Mouse (Mus musculus): Measurements from ENCODE around the gene Phrf1. TPM values are rescaled to one million over a fixed set of nuclear protein-coding genes. Genes with fewer than 3 reads are reported as not detected.
"Not testable (repeated sequence)": the region's sequence is repeated elsewhere in the genome, so short reads cannot be mapped to it uniquely, and the experiment has no call there.

Phrf1 gene
- polyA plus RNA-seq, 1 experiment from 2014 or later: 46.2 TPM

DNA sequence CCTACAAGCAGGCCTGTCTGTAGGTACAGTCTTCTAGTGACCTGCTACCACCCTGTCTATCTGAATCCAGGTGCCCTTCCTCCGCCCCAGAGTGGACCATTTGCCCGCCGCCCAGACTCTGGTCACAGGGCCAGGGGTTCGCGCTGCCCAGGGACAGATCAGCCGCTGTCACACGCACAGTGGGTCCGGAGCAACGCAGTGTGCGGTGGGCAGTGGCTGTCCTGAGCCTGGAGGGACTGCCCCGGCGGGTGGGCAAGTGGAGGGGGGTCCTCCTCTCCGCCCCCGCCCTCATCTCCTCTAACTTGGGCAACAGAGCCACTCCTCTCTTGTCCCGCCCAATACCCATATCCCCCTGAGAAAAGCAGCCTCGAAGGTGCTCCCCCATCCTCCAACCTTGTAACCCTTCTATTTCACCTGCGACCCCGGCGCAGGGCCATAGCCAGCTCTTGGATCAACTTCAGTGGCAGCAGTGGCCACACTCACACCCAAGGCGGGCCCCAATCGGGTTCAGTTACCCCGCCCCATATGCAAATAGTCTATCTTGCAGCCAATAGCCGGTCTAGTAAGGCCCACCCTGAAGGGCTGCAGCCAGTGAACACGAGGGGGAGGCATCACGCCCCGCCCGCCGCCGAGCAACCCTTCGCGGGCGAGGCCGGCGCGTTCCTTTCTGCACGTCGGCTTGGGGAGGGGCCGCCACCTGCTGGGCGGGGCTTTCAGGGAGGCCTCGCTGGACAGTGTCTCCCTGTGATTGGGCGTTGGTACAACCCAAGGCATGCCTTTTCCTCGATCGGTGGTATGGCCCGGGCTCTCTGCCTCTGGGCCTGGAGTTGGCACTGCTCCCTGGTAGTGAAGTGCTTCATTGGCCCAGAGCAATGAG is 7.1 kb upstream of the Phrf1 start:
- peak overlapping the region; percentile 68 for H3K4me3 ChIP-seq
- H3K36me3 ChIP-seq: peaks cover 20% of the 10 kb centered on the region
- H3K9ac ChIP-seq: peak overlapping the region; percentile 89
- H3K4me1 ChIP-seq: peaks cover 48% of the 10 kb centered on the region
- H3K27ac ChIP-seq (replicated peaks): peak overlapping the region; percentile 91
- peak overlapping the region; percentile 83 for H3K4me2 ChIP-seq
- peak; percentile 95 for ATAC-seq (ENCODE audit: extremely low read depth, insufficient number of reproducible peaks, low FRiP score, low TSS enrichment)
- WGBS: 2% methylated on average over 44 of the region's 44 CpGs
- no peaks in the 10 kb centered on the region for H3K9me3 ChIP-seq
- no peaks in the 10 kb centered on the region for H3K27me3 ChIP-seq (replicated peaks)

DNA sequence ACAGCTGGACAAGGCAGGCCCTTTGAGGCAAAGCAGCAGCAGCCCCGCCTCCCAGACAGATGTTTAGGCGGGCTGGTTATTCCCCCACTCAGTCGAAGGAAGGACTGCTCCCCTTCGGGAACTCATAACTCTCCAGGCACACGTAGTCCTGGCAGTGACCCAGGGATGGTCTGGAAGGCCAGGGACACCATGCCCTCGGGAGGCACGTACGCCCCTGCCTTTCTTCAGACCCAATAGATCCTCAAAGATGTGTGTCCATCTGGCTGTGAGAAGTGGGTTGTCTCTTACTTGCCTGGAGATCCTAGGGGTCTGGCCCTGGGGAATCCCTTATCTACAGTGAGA is 6.5 kb upstream of the Phrf1 start:
- H3K9ac ChIP-seq: peak overlapping the region; percentile 89
- H3K27me3 ChIP-seq (replicated peaks): no peaks in the 10 kb centered on the region
- peaks cover 42% of the 10 kb centered on the region for H3K4me1 ChIP-seq
- WGBS: 7% methylated on average over 8 of the region's 8 CpGs
- H3K4me2 ChIP-seq: peak overlapping the region; percentile 83
- H3K27ac ChIP-seq (replicated peaks): peak overlapping the region; percentile 91
- no peaks in the 10 kb centered on the region for H3K9me3 ChIP-seq
- no peak for ATAC-seq (ENCODE audit: extremely low read depth, insufficient number of reproducible peaks, low FRiP score, low TSS enrichment)
- H3K4me3 ChIP-seq: peak overlapping the region; percentile 68
- peaks cover 20% of the 10 kb centered on the region for H3K36me3 ChIP-seq

DNA sequence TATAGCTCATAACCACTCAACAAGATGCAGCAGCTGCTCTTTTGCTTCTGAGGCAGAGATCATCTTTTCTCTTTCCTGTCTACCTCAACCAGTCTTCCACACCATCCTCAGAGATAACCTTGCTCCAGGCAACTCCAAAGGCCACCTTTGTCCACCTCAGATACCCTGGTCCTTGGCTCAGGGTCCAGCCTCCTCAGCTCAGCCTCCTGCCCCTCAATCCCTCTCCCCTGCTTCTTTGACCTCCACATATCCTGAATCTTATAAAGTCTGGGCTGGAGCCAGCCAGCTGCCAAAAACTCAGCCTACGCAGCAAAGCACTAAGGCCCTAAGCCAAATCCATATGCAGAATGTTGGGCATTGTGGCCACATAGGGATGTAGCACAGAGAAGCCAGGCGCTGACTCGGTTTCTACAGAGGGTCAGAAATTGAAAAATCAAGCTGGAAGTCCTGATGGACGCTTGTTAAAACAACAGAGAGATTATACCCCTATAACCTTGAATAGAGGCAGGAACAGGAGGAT is 5.8 kb upstream of the Phrf1 start:
- 86% methylated on average over 4 of the region's 4 CpGs for WGBS
- Histone ChIP-seq H3K27me3 (replicated peaks) (no peaks in the 10 kb centered on the region), H3K4me1 (peaks cover 36% of the 10 kb centered on the region), H3K9me3 (no peaks in the 10 kb centered on the region), H3K9ac (peak overlapping the region; percentile 89), H3K36me3 (peaks cover 17% of the 10 kb centered on the region), H3K4me2 (peak overlapping the region; percentile 83), H3K27ac (replicated peaks) (peak overlapping the region; percentile 91), H3K4me3 (0 out of 2 replicates have a peak overlapping the region, but pooled peaks have one; percentile 68)
- ATAC-seq (ENCODE audit: extremely low read depth, insufficient number of reproducible peaks, low FRiP score, low TSS enrichment): no peak

DNA sequence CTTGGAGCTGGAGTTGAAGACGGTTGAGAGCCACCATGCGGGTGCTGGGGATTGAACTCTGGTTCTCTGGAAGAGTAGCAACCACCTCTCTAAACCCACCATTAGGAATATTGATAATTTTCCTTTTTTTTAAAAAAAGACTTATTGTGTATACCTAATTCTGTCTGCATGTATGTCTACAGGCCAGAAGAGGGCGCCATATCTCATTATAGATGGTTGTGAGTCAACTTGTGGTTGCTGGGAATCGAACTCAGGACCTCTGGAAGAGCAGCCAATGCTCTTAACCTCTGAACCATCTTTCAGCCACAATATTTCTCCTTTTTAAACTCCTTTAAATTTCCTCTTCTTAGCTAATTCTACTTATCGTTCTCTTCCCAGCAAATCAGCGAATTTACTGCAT is 2.0 kb upstream of the Phrf1 start:
- no peak overlapping the region for H3K4me2 ChIP-seq
- WGBS: 84% methylated on average over 6 of the region's 6 CpGs

DNA sequence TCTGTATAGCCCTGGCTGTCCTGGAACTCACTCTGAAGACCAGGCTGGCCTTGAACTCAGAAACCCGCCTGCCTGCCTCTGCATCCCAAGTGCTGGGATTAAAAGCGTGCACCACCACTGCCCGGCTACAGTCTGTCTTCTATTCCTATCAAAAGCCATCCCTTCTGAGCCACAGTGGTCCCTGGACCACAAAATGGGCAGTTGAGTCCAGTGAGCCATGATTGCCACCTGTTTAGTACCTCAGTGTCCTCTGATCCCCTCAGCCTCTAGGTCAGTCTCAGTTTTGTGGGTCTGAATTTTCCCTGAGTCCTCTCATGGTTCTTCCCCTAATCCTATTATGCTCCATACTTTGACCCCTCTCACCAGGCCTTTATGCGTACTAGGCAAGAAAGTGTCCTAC is 788 bp upstream of the Phrf1 start:
- H3K4me3 ChIP-seq: peak overlapping the region; percentile 99
- H3K4me2 ChIP-seq: peak overlapping the region; percentile 97
- peaks cover 24% of the 10 kb centered on the region for H3K36me3 ChIP-seq
- peaks cover 28% of the 10 kb centered on the region for H3K4me1 ChIP-seq
- no peaks in the 10 kb centered on the region for H3K9me3 ChIP-seq
- no peak for ATAC-seq (ENCODE audit: extremely low read depth, insufficient number of reproducible peaks, low FRiP score, low TSS enrichment)
- H3K27ac ChIP-seq (replicated peaks): peak overlapping the region; percentile 95; the same call in 1 of the 2 replicates
- 80% methylated on average over 4 of the region's 4 CpGs for WGBS
- H3K9ac ChIP-seq: peak overlapping the region; percentile 98
- no peaks in the 10 kb centered on the region for H3K27me3 ChIP-seq (replicated peaks)

More for the DNA sequence above, 2.0 kb upstream of the Phrf1 start:
- Histone ChIP-seq H3K36me3 (peaks cover 11% of the 10 kb centered on the region), H3K27ac (replicated peaks) (no peak overlapping the region), H3K9ac (no peak overlapping the region), H3K4me1 (peaks cover 37% of the 10 kb centered on the region), H3K27me3 (replicated peaks) (no peaks in the 10 kb centered on the region), H3K9me3 (no peaks in the 10 kb centered on the region), H3K4me3 (no peak overlapping the region)
- ATAC-seq (ENCODE audit: extremely low read depth, insufficient number of reproducible peaks, low FRiP score, low TSS enrichment): no peak

DNA sequence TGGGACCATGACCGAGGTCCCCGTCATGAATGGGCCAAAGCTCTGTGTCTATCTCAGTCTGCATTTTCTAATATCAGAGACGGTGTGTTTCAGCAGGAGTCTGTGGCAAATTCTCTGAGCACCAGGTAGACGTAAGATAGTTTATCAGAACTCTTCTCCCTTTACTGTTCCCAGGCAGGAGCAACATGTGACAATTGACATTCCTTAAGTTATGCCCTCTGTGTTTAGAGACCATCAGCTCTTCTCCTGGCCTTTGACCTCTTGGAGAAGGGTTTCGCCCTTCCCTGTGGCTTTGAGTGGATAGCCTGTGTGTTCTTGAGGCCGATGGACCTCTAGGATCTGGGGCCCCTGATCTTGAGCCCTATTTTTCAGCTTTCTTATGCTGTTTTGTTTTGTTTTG is 1.1 kb downstream of the Phrf1 start:
- H3K27me3 ChIP-seq (replicated peaks): no peaks in the 10 kb centered on the region
- no peaks in the 10 kb centered on the region for H3K9me3 ChIP-seq
- peak overlapping the region; percentile 97 for H3K4me2 ChIP-seq
- ATAC-seq (ENCODE audit: extremely low read depth, insufficient number of reproducible peaks, low FRiP score, low TSS enrichment): no peak
- H3K4me3 ChIP-seq: peak overlapping the region; percentile 99
- H3K27ac ChIP-seq (replicated peaks): no peak overlapping the region
- WGBS: 49% methylated on average over 6 of the region's 6 CpGs
- H3K36me3 ChIP-seq: peaks cover 43% of the 10 kb centered on the region
- peaks cover 23% of the 10 kb centered on the region for H3K4me1 ChIP-seq
- peak overlapping the region; percentile 98 for H3K9ac ChIP-seq

DNA sequence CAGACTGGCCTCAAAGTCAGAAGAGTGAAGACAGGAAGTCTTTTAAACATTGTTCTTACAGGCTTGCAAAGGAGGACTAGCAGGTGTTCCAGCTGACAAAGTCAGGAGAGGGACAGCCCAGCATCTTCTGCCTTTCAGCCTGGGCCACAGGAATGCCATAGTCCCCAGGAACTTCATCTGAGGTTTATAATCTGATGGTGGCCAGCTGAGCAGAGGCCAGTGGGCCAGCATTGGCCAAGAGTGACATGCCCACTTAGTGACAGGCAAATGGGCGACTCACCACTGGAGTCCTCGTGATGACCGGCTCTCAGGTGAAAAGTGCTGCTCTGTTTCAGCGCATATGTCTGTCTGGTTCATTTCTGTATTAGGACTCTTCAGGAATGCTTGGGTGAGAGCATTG is 2.0 kb downstream of the Phrf1 start:
- peak overlapping the region; percentile 99 for H3K4me3 ChIP-seq
- WGBS: 87% methylated on average over 4 of the region's 4 CpGs
- H3K27ac ChIP-seq (replicated peaks): no peak overlapping the region
- peaks cover 52% of the 10 kb centered on the region for H3K36me3 ChIP-seq
- no peaks in the 10 kb centered on the region for H3K9me3 ChIP-seq
- no peak for ATAC-seq (ENCODE audit: extremely low read depth, insufficient number of reproducible peaks, low FRiP score, low TSS enrichment)
- H3K27me3 ChIP-seq (replicated peaks): no peaks in the 10 kb centered on the region
- peak overlapping the region; percentile 98; the same call in 1 of the 2 replicates for H3K9ac ChIP-seq
- H3K4me2 ChIP-seq: peak overlapping the region; percentile 97
- H3K4me1 ChIP-seq: peaks cover 23% of the 10 kb centered on the region

DNA sequence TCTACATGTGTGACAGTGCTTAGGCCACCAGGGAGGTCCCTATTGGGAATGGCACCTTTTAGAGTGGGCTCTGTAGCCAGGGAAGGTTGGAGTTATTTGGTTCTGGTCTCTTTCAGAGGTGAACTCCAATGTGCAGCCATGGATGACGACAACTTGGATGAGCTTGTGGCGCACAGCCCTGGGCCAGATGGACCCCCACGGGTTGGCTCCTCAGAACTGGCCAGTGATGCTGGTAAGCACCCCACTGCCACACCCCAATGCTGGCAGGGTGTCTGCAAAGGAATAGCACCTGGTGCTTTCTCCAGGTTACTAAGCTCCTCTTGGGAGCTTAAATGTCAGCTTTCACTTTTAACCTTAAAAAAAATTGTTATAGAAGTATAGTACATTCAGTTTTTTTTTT is 2.5 kb downstream of the Phrf1 start:
- WGBS: 86% methylated on average over 3 of the region's 3 CpGs

DNA sequence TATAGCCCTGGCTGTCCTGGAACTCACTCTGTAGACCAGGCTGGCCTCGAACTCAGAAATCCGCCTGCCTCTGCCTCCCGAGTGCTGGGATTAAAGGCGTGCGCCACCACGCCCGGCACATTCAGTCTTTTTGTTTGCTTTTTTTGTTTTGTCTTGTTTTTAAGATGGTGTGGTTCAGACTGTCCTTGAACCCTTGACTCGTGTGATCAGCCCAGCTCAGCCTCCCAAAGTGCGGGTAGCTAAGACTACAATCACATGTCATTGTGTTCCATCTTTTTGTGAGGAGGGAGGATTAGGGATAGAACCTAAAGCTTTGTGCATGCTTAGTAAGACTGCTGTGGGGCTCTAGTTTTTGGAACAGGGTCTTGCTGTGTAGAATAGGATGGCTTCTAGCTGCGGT is 3.0 kb downstream of the Phrf1 start:
- WGBS: 93% methylated on average over 9 of the region's 10 CpGs
- Histone ChIP-seq H3K4me1 (peaks cover 23% of the 10 kb centered on the region), H3K4me3 (no peak overlapping the region), H3K36me3 (peaks cover 61% of the 10 kb centered on the region), H3K27ac (replicated peaks) (no peak overlapping the region), H3K9ac (no peak overlapping the region), H3K27me3 (replicated peaks) (no peaks in the 10 kb centered on the region), H3K4me2 (no peak overlapping the region), H3K9me3 (no peaks in the 10 kb centered on the region)
- ATAC-seq (ENCODE audit: extremely low read depth, insufficient number of reproducible peaks, low FRiP score, low TSS enrichment): no peak

More for the DNA sequence above, 2.5 kb downstream of the Phrf1 start:
- Histone ChIP-seq H3K27me3 (replicated peaks) (no peaks in the 10 kb centered on the region), H3K9me3 (no peaks in the 10 kb centered on the region), H3K36me3 (peaks cover 57% of the 10 kb centered on the region), H3K9ac (no peak overlapping the region), H3K4me3 (no peak overlapping the region), H3K4me2 (no peak overlapping the region), H3K4me1 (peaks cover 23% of the 10 kb centered on the region), H3K27ac (replicated peaks) (no peak overlapping the region)
- no peak for ATAC-seq (ENCODE audit: extremely low read depth, insufficient number of reproducible peaks, low FRiP score, low TSS enrichment)

DNA sequence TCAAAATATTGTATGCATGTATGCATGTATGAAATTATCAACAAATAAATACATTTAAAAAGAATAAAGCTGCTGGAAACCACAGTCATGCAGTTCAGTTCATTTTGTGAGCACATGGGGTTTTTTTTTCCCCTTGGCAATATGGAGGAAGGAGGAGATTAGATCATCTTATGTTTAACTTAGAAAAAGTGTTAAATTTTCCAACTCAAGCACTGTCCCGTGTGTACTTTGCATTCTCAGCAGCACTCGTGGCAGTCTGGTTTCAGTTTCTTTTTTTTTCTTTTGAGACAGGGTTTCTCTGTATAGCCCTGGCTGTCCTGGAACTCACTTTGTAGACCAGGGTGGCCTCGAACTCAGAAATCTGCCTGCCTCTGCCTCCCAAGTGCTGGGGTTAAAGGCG is 21.9 kb downstream of the Phrf1 start:
- 83% methylated on average over 4 of the region's 4 CpGs for WGBS
- H3K36me3 ChIP-seq: peaks cover 98% of the 10 kb centered on the region
- H3K4me2 ChIP-seq; ATAC-seq (ENCODE audit: extremely low read depth, insufficient number of reproducible peaks, low FRiP score, low TSS enrichment); H3K9me3 ChIP-seq; H3K4me3 ChIP-seq; H3K27ac ChIP-seq (replicated peaks); H3K4me1 ChIP-seq; H3K9ac ChIP-seq; H3K27me3 ChIP-seq (replicated peaks): not testable (repeated sequence)

DNA sequence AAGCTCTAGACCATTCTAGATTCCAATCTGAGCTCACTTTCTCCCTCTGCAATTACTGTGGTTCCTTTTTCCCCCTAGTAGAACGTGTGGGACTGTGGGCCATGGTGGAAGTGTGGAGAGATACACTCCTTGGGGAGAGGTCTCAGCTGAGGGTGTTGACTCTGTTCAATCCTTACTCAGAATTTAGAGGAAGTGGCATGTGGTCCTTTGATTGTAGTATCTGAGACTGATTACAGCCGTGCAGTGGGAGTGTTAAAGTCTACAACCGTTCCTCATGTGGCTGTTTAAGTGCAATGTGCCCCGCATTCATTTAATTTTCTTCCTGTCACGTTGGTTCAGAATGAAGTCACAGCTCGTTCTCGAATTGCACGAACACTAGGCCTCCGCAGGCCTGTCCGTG is 27.6 kb downstream of the Phrf1 start:
- H3K9me3 ChIP-seq: no peaks in the 10 kb centered on the region
- no peak overlapping the region for H3K4me3 ChIP-seq
- ATAC-seq (ENCODE audit: extremely low read depth, insufficient number of reproducible peaks, low FRiP score, low TSS enrichment): no peak
- no peak overlapping the region for H3K4me2 ChIP-seq
- no peaks in the 10 kb centered on the region for H3K4me1 ChIP-seq
- peaks cover 97% of the 10 kb centered on the region for H3K36me3 ChIP-seq
- H3K27ac ChIP-seq (replicated peaks): no peak overlapping the region
- 88% methylated on average over 10 of the region's 10 CpGs for WGBS
- no peaks in the 10 kb centered on the region for H3K27me3 ChIP-seq (replicated peaks)
- no peak overlapping the region for H3K9ac ChIP-seq

DNA sequence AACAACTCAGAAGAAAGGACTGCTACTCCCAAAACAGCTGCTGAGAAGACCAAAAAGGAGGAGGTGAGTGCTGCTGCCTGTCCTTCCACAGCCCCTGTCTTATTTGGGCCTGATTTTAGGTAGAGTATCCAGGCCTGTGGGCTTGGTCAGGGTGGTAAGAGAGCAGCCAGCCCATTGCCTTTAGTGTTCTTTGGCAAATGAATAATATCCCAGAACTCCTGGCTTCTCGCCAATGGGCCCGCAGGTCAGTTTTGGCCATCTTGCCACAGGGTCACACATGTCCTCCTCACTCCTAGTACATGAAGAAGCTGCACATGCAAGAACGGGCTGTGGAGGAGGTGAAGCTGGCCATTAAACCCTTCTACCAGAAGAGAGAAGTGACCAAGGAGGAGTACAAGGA is 32.9 kb downstream of the Phrf1 start:
- no peak overlapping the region for H3K4me2 ChIP-seq
- H3K27ac ChIP-seq (replicated peaks): no peak overlapping the region
- no peak overlapping the region for H3K9ac ChIP-seq
- no peaks in the 10 kb centered on the region for H3K9me3 ChIP-seq
- no peaks in the 10 kb centered on the region for H3K27me3 ChIP-seq (replicated peaks)
- no peak for ATAC-seq (ENCODE audit: extremely low read depth, insufficient number of reproducible peaks, low FRiP score, low TSS enrichment)
- 89% methylated on average over 3 of the region's 3 CpGs for WGBS
- H3K4me3 ChIP-seq: no peak overlapping the region
- peaks cover 80% of the 10 kb centered on the region for H3K36me3 ChIP-seq
- peaks cover 18% of the 10 kb centered on the region for H3K4me1 ChIP-seq

Data from heart, embryonic 13.5 days (tissue).